ENCODE assay signal across 22 mouse cellular contexts in the genomic region with DNA sequence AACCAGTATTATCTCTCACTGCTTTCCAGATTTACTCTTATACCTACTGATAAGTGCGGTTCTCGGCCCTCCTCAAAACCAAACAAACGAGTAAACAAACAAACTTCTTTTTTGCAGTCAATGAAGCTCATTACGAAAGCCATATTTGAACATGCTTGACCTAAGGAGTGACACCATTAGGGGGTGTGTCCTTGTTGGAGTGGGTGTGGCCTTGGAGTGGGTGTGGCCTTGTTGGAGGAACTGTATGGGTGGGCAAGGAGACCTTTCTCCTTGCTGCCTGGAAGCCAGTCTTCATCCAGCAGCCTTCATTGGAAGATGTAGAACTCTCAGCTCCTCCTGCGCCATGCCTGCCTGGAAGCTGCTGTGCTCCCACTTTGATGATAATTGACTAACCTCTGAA. TPM values are rescaled to one million over a fixed set of nuclear protein-coding genes. Genes with fewer than 3 reads are reported as not detected.
A peak's percentile ranks its signal among the peaks of the same experiment; 100 is the strongest.
DNase-seq lines count a peak whose midpoint lies in the region; ATAC-seq and TF ChIP-seq lines count a peak whose summit lies in the region.
"Had no signal": no experiment of that assay in that cellular context is flagged by ENCODE, and none has a peak within 500 bp of the region (broad histone marks: within the 10 kb centered on the region; RNA-seq: fewer than 3 reads in every experiment).

No protein-coding gene starts in this region.

- DNase-seq in R1 (ENCODE audit: low read depth, low spot score), result peak; percentile 51
- no peak for DNase-seq in liver, embryonic 13.5 days
- DNase-seq in liver, postnatal 0 days, result peak; percentile 24
- no peak for DNase-seq in c-Kit-positive CD71-positive TER-119-positive erythroid progenitor cells, embryonic 14.5 days (ENCODE audit: low spot score)
- DNase-seq in natural killer cell, adult 2 months (ENCODE audit: low spot score in 2 of 2), result no peak
- no peak for DNase-seq in thymus, postnatal 36 days
- DNase-seq: adrenal gland, adult 2 months; adrenal gland, postnatal 25 days; cerebellum, adult 8-10 months; cerebellum, postnatal 25 days; gastrocnemius, postnatal 36 days; heart, adult 2 months; heart, postnatal 14 days had no signal

- no peak overlapping the region for H3K4me3 ChIP-seq in liver, embryonic 13.5 days (replicated peaks)
- H3K4me3 ChIP-seq in liver, postnatal 0 days (ENCODE audit: low read depth, low read length), result no peak overlapping the region
- H3K4me3 ChIP-seq: forebrain, embryonic 10.5 days; heart, adult 2 months; heart, embryonic 15.5 days had no signal

- H3K27ac ChIP-seq in liver, embryonic 13.5 days, result no peak overlapping the region; the same call in 1 of the 2 replicates
- H3K27ac ChIP-seq in liver, postnatal 0 days (ENCODE audit: low read depth), result no peak overlapping the region
- H3K27ac ChIP-seq: forebrain, embryonic 10.5 days; heart, adult 2 months; heart, embryonic 15.5 days; hindbrain, embryonic 14.5 days had no signal

- TF ChIP-seq CTCF in liver, postnatal 0 days (IDR thresholded peaks at IDR 0.05; ENCODE audit: low read depth), result no peak

- 71% methylated on average over 5 of the region's 5 CpGs for WGBS in liver, embryonic 13.5 days (ENCODE audit: insufficient replicate concordance)
- WGBS in liver, postnatal 0 days (ENCODE audit: insufficient replicate concordance), result 70% methylated on average over 5 of the region's 5 CpGs

- H3K27me3 ChIP-seq in liver, embryonic 13.5 days, result no peaks in the 10 kb centered on the region
- H3K27me3 ChIP-seq in liver, postnatal 0 days (ENCODE audit: insufficient read depth, low read length), result no peaks in the 10 kb centered on the region
- H3K27me3 ChIP-seq: CH12.LX; heart, embryonic 15.5 days had no signal

- peak overlapping the region; percentile 11 for H3K4me2 ChIP-seq in liver, embryonic 13.5 days
- H3K4me2 ChIP-seq in liver, postnatal 0 days (ENCODE audit: low read depth, low read length), result no peak overlapping the region; the same call in 1 of the 2 replicates
- H3K4me2 ChIP-seq: heart, embryonic 11.5 days; heart, embryonic 15.5 days; hindbrain, embryonic 14.5 days had no signal

- peaks cover 74% of the 10 kb centered on the region for H3K4me1 ChIP-seq in liver, embryonic 13.5 days (replicated peaks)
- H3K4me1 ChIP-seq in liver, postnatal 0 days (ENCODE audit: insufficient read depth), result peaks cover 27% of the 10 kb centered on the region

- no peaks in the 10 kb centered on the region for H3K36me3 ChIP-seq in liver, embryonic 13.5 days
- H3K36me3 ChIP-seq in liver, postnatal 0 days (replicated peaks; ENCODE audit: insufficient read depth, low read length), result no peaks in the 10 kb centered on the region
- H3K36me3 ChIP-seq: heart, embryonic 15.5 days had no signal

- TF ChIP-seq EP300 in liver, postnatal 0 days (IDR thresholded peaks at IDR 0.05; ENCODE audit: low read depth), result no peak

- H3K9ac ChIP-seq in liver, embryonic 13.5 days, result no peak overlapping the region
- no peak overlapping the region for H3K9ac ChIP-seq in liver, postnatal 0 days (replicated peaks)
- H3K9ac ChIP-seq: heart, embryonic 15.5 days; hindbrain, embryonic 14.5 days had no signal

- no peaks in the 10 kb centered on the region for H3K9me3 ChIP-seq in liver, embryonic 13.5 days (replicated peaks)
- H3K9me3 ChIP-seq in liver, postnatal 0 days (ENCODE audit: low read length), result no peaks in the 10 kb centered on the region
- H3K9me3 ChIP-seq: forebrain, embryonic 10.5 days; heart, embryonic 15.5 days had no signal

- 0 out of 2 replicates have a peak, but pooled peaks have one; percentile 28 for ATAC-seq in granulocyte monocyte progenitor cell, adult 5-6 weeks (replicated peaks; ENCODE audit: poor library complexity, severe bottlenecking)
- ATAC-seq in liver, embryonic 13.5 days (ENCODE audit: low read depth), result peak; percentile 40; the same call in 1 of the 2 replicates
- ATAC-seq in liver, postnatal 0 days, result 0 out of 2 replicates have a peak, but pooled peaks have one; percentile 23
- ATAC-seq: forebrain, embryonic 14.5 days; Patski had no signal

RNA-seq across cellular contexts. Expression of gene Atp8a1, which starts 13.4 kb away (rescaled TPM):
- 33.8 and 39.3 TPM in 2 replicates for total RNA-seq in granulocyte monocyte progenitor cell, adult 5-6 weeks (2014; fragmentation: Nextera tagmentation)
- total RNA-seq in granulocyte monocyte progenitor cell, adult 5-6 weeks (2017), result 23.3 and 26.2 TPM in 2 replicates
- 45.2 and 47.2 TPM in 2 replicates for polyA plus RNA-seq in liver, embryonic 13.5 days (2015; fragmentation: Nextera tagmentation; extraction: Ambion mirVana)
- polyA plus RNA-seq in liver, postnatal 0 days (2015; fragmentation: Nextera tagmentation; extraction: Ambion mirVana), result 17.1 and 18.5 TPM in 2 replicates
- polyA plus RNA-seq: C2C12 had no signal

Comparison
In these comparisons a context has a peak if more than half of its experiments do, and no peak if none do; other contexts are left out.
1. DNase-seq: peak in R1 (single experiment) and liver, postnatal 0 days (single experiment); none in liver, embryonic 13.5 days (single experiment), c-Kit-positive CD71-positive TER-119-positive erythroid progenitor cells, embryonic 14.5 days (single experiment), natural killer cell, adult 2 months (0 of 2) and thymus, postnatal 36 days (0 of 2).
2. Peak in every context shown above with its lines, with median percentiles within 50 percentile points of each other: ATAC-seq.